Mouse (Mus musculus): ENCODE data around the gene Sox4. TPM values are rescaled to one million over a fixed set of nuclear protein-coding genes. Genes with fewer than 3 reads are reported as not detected.

Sox4 gene
- polyA plus RNA-seq, 1 experiment from 2014 or later, result 161 TPM

DNA sequence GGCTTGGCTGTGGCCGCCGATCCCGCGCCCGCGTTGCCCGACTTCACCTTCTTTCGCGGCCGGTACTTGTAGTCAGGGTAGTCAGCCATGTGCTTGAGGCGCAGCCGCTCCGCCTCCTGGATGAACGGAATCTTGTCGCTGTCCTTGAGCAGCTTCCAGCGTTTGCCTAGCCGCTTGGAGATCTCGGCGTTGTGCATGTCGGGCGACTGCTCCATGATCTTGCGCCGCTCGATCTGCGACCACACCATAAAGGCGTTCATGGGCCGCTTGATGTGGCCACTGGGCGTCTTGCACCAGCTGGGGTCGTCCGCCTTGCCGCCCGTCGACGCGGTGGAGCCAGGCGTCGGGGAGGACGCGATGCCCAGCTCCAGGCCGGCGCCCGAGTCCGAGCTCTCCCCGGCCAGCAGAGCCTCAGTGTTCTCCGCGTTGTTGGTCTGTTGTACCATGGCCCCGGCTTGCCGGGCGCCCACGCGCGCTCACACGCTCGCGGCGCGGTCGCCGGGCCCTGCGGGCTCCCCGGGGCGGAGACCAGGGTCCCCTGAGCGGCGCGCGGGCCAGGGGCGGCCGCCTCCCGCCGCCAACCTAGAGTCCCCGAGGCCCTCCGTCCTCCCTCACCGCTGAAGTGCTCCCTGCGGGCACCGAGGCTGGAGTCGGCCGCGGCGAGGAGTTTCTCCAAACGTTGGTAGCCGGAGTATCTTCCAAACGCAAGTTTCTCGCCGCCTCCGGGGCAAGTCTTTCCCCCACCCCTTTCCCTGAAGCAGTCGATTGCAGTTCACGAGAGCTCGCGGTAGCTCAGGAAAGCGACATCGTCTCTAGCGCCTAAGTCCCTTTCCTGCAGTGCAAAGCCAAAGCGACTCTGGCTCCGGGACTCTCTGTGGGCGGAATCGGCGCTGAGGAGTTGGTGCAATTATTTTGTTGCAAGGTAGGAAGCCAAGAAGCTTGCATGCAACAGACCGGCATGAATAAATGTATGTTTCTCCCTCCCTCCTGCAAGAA lies 639 bp downstream of the Sox4 start:
- Histone ChIP-seq H3K9ac (peak overlapping the region; percentile 100), H3K4me1 (replicated peaks) (peaks cover 22% of the 10 kb centered on the region), H3K27ac (replicated peaks) (peak overlapping the region; percentile 99), H3K4me3 (peak overlapping the region; percentile 100), H3K4me2 (peak overlapping the region; percentile 57), H3K36me3 (peaks cover 7% of the 10 kb centered on the region; the same call in 1 of the 2 replicates), H3K27me3 (no peaks in the 10 kb centered on the region), H3K9me3 (no peaks in the 10 kb centered on the region)
- ATAC-seq (ENCODE audit: low read depth), result peak; percentile 34
- WGBS, result under 1% methylated on average over 98 of the region's 98 CpGs

DNA sequence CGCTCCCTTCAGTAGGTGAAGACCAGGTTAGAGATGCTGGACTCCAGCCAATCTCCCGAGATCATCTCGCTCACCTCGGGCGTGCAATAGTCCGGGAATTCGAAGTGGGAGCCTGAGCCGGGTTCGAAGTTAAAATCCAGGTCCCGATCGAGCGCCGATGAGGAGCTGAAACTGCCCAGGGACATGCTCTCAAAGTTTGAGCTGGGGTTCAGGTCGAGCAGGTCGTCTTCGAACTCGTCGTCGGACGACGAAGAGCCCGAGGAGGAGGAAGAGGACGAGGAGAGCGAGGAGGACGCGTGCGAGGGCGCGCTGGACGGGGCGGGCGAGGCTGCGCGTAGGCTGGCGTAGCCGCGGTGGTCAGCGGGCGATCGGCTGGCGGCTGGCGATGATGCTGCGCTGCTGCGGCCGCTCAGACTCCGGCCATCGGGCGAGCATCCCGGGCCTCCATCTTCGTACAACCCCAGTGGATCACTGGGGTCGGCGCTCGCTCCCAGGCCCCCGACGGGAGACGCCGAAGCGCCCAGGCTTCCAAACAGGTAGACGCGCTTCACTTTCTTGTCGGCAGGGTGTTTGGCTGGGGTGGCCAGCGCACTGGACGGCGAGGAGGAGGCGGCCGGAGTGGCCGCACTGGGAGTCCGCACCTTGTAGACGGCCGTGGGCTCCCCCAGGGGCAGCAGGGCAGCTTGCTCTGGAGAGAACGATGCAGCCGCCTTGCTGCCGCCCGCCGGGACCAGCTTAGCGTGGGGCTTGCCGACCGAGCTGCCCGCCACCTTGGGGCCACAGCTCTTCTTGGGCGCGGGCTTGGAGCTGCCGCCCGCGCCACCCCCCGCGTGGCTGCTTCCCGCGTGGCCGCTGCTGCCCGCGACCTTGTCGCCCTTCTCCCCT lies 1.6 kb downstream of the Sox4 start:
- Histone ChIP-seq H3K4me2 (peak overlapping the region; percentile 57), H3K27ac (replicated peaks) (peak overlapping the region; percentile 99), H3K27me3 (no peaks in the 10 kb centered on the region), H3K4me1 (replicated peaks) (peaks cover 23% of the 10 kb centered on the region), H3K36me3 (peaks cover 7% of the 10 kb centered on the region; the same call in 1 of the 2 replicates), H3K9ac (peak overlapping the region; percentile 100), H3K9me3 (no peaks in the 10 kb centered on the region), H3K4me3 (peak overlapping the region; percentile 100)
- under 1% methylated on average over 92 of the region's 92 CpGs for WGBS
- ATAC-seq (ENCODE audit: low read depth), result no peak

DNA sequence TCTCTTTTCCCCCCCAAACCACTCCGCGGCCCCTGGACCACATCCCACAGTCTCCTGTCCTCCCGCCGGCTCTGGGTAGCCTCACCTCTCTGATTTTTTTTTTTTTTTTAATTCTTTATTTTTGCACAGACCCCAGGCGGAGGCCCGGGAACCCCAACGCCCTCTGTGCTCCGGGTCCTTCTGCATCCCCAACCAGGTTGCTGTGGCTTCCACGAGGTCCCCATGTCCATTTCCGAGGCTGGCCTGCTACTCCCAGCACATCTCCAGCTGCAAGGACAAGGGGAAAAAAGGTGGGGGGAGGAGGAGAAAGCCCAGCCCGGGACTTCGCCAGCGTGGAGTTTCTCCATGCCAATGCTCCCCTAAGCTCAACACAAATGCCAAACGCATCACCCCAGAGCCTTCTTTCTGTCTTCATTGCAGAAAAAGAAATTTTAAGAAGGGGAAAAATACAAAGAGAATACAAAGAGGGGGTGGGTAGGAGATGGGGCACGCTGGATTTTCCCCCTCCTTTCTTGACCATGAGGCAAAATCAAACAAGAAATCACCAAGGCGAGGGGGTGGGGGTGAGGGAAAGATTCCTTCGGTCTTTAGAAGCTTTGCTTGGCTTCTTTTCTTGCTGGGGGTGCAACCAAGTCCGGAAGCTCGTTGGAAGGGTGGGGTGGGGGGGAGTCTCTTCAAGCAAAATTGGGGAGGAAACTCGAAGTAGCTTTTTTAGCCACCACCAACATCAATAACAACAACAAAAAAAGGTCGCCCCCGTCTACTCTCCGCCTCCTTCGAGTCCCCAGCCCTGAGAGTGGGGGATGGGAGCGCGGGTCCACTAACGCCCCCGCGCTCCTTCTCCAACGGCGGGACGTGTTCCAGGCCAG lies 2.7 kb downstream of the Sox4 start:
- Histone ChIP-seq H3K9me3 (no peaks in the 10 kb centered on the region), H3K4me3 (peak overlapping the region; percentile 100), H3K4me2 (peak overlapping the region; percentile 57), H3K27ac (replicated peaks) (peak overlapping the region; percentile 99), H3K36me3 (peaks cover 7% of the 10 kb centered on the region; the same call in 1 of the 2 replicates), H3K9ac (peak overlapping the region; percentile 100), H3K27me3 (no peaks in the 10 kb centered on the region), H3K4me1 (replicated peaks) (peaks cover 30% of the 10 kb centered on the region)
- under 1% methylated on average over 32 of the region's 32 CpGs for WGBS
- no peak for ATAC-seq (ENCODE audit: low read depth)

DNA sequence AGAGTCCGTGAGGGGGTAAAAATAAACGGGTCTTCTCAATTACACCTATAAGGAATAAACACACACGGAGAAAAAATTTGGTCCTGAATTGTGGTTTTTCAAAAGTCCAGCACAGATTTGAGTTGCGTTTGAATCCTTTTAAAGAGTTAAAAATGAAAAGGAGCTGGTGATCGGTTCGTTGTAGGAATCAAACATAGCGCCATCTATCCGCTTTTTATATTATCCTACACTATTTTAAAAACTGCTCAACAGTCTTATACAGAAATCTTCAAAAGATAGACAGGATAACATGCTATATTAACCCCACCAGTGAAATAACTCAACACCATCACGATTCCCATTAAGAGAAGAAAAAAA lies 3.3 kb downstream of the Sox4 start:
- Histone ChIP-seq H3K4me1 (replicated peaks) (peaks cover 30% of the 10 kb centered on the region), H3K9me3 (no peaks in the 10 kb centered on the region), H3K36me3 (peaks cover 11% of the 10 kb centered on the region; the same call in 1 of the 2 replicates), H3K4me3 (peak overlapping the region; percentile 100), H3K4me2 (peak overlapping the region; percentile 57), H3K27ac (replicated peaks) (peak overlapping the region; percentile 99), H3K27me3 (no peaks in the 10 kb centered on the region), H3K9ac (peak overlapping the region; percentile 100)
- no peak for ATAC-seq (ENCODE audit: low read depth)
- under 1% methylated on average over 9 of the region's 9 CpGs for WGBS

DNA sequence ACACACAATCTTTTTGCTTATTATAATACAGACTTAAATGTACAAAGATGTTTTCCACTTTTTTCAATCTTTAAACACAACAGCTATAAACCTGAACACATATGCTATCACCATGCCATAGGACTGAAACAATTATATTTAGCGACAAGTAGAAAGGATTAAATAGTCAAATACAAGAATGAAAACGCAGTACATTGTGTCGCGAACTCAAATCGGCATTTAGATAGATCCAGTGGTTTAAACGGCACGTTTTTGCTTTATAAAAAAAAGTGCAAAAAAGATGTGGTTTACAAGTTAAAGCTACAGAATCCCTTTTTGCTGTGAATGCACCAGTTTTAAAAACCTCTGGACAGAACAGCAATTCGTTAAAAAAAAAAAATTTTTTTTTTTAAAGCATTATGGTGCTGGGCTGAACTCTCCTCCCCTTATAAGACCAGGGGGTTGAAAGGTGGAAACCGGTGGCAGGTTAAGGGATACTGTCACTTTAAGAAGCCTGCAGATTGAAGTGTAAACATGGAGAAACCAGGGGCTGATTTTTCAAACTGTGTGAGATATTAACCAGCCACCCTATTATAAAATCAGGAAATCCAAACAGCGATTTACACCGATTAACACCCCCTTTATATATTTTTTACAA lies 4.1 kb downstream of the Sox4 start:
- Histone ChIP-seq H3K9ac (peak overlapping the region; percentile 100), H3K27ac (replicated peaks) (peak overlapping the region; percentile 93), H3K4me2 (peak overlapping the region; percentile 67), H3K9me3 (no peaks in the 10 kb centered on the region), H3K27me3 (no peaks in the 10 kb centered on the region), H3K4me1 (replicated peaks) (peaks cover 26% of the 10 kb centered on the region), H3K36me3 (peaks cover 11% of the 10 kb centered on the region; the same call in 1 of the 2 replicates), H3K4me3 (peak overlapping the region; percentile 100)
- ATAC-seq (ENCODE audit: low read depth), result no peak
- WGBS, result 4% methylated on average over 11 of the region's 11 CpGs

DNA sequence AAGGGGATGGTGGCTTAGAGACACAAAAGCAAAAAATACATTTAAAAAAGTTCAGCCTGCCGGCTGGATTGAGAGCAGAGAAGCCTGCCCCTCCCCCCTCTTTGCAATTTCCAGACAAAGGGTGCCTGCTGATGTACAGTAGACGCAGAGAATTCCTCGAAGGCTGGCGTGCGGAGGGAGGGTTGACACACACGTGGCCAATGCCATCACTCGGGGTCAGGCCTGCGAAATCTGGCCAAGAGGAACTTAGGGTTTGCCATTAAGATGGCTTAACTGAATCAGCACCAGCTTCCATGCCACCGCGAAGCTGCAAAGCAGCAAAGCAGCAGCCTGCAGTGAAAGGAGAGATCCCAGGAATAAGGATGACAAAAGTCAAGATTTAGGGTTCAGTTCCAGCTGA lies 5.0 kb downstream of the Sox4 start:
- no peaks in the 10 kb centered on the region for H3K27me3 ChIP-seq
- no peak for ATAC-seq (ENCODE audit: low read depth)
- WGBS, result 2% methylated on average over 10 of the region's 10 CpGs

DNA sequence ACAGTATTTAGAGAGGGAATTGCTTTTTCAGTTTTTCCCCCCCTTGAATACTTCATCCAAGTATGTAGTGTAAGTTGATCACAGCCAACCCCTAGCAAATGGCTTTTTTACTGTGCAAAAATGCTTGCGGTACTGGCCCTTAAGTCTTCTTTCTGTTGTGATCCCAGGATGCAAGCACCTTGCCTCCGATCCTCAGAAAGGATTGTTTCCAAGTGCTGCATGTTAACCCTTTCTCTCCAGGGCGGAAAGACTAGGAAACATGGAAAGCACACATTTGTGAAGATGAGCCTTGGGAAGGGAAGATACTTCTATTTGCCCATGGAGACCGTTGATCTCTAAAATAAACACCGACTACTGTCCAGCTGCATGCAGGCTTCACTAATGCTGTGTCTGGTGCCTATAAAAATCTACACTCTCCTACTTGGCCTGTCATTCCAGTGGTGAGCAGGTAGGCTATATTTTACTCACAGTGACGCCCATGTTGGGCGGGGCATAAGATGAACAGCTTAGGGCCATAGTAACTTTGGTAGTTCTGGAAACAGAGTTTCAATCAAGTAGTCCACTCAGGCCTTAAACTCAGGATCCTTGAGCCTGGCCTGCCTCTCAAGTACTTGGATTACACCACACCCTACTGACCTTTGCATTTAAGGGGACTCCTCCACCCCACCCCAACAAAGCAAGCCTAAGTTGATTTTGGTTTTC lies 5.6 kb downstream of the Sox4 start:
- H3K4me2 ChIP-seq, result peak overlapping the region; percentile 67
- 0 out of 2 replicates have a peak, but pooled peaks have one; percentile 10 for ATAC-seq (ENCODE audit: low read depth)
- H3K9me3 ChIP-seq, result no peaks in the 10 kb centered on the region
- H3K27me3 ChIP-seq, result no peaks in the 10 kb centered on the region
- peak overlapping the region; percentile 100 for H3K9ac ChIP-seq
- peaks cover 11% of the 10 kb centered on the region; the same call in 1 of the 2 replicates for H3K36me3 ChIP-seq
- H3K4me3 ChIP-seq, result peak overlapping the region; percentile 100
- H3K27ac ChIP-seq (replicated peaks), result peak overlapping the region; percentile 93
- 12% methylated on average over 7 of the region's 7 CpGs for WGBS
- H3K4me1 ChIP-seq (replicated peaks), result peaks cover 27% of the 10 kb centered on the region

More for the DNA sequence above, 5.0 kb downstream of the Sox4 start:
- peaks cover 11% of the 10 kb centered on the region; the same call in 1 of the 2 replicates for H3K36me3 ChIP-seq
- peaks cover 26% of the 10 kb centered on the region for H3K4me1 ChIP-seq (replicated peaks)
- H3K4me2 ChIP-seq, result peak overlapping the region; percentile 67
- H3K27ac ChIP-seq (replicated peaks), result peak overlapping the region; percentile 93
- no peaks in the 10 kb centered on the region for H3K9me3 ChIP-seq
- peak overlapping the region; percentile 100 for H3K4me3 ChIP-seq
- H3K9ac ChIP-seq, result peak overlapping the region; percentile 100

DNA sequence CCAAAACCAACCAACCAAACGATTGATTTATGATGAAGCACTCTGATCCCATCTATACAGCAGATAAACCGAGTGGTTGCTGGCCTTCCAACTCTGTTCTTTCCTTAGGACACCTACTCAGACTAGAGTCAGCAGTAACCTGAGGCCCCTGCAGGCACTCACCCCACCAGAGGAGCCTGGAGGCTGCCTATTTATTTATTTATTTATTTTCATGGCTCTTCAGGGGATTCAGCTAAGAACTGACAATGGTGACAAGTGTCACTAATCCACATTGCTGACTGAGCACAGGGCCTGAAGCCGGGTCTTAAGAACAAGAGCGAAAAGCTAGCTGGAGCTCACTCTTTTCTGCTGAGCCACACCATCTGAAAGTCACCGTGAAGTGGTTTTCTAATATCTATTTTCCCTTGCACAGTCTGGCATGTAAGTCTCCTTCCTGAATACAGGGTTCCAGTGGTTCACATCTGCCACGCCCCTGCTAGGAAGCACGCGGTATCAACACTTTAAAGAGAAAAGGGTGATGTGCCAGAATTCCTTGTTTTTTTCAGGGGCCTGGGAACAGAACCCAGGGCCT lies 6.9 kb downstream of the Sox4 start:
- H3K4me3 ChIP-seq, result no peak overlapping the region
- H3K27ac ChIP-seq (replicated peaks), result peak overlapping the region; percentile 93
- ATAC-seq (ENCODE audit: low read depth), result no peak
- peak overlapping the region; percentile 100; the same call in 1 of the 2 replicates for H3K9ac ChIP-seq
- peaks cover 39% of the 10 kb centered on the region for H3K4me1 ChIP-seq (replicated peaks)
- H3K36me3 ChIP-seq, result peaks cover 11% of the 10 kb centered on the region; the same call in 1 of the 2 replicates
- peak overlapping the region; percentile 67 for H3K4me2 ChIP-seq
- H3K27me3 ChIP-seq, result no peaks in the 10 kb centered on the region
- no peaks in the 10 kb centered on the region for H3K9me3 ChIP-seq
- 43% methylated on average over 8 of the region's 8 CpGs for WGBS

DNA sequence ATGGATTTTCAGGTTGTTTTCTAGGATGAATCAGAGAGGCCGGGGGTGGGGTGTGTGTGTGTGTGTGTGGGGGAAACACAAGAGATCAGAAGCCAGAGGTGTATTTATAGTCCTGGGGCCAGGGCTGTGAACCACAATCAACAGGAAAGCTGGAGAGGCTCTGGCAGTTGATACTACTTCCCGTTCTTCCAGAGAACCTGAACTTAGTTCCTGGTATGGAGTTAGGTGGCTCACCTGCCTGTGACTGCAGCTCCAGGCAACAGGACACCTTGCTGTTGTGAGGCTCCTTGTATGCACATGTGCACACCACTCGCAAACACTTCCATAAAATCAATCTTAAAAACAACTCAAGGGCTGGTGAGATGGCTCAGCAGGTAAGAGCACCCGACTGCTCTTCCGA lies 7.8 kb downstream of the Sox4 start:
- Histone ChIP-seq H3K4me1 (replicated peaks) (peaks cover 39% of the 10 kb centered on the region), H3K9me3 (no peaks in the 10 kb centered on the region), H3K9ac (no peak overlapping the region), H3K27ac (replicated peaks) (no peak overlapping the region), H3K4me3 (no peak overlapping the region), H3K36me3 (peaks cover 11% of the 10 kb centered on the region; the same call in 1 of the 2 replicates), H3K27me3 (no peaks in the 10 kb centered on the region), H3K4me2 (no peak overlapping the region)
- 94% methylated on average over 5 of the region's 5 CpGs for WGBS
- ATAC-seq (ENCODE audit: low read depth), result no peak

DNA sequence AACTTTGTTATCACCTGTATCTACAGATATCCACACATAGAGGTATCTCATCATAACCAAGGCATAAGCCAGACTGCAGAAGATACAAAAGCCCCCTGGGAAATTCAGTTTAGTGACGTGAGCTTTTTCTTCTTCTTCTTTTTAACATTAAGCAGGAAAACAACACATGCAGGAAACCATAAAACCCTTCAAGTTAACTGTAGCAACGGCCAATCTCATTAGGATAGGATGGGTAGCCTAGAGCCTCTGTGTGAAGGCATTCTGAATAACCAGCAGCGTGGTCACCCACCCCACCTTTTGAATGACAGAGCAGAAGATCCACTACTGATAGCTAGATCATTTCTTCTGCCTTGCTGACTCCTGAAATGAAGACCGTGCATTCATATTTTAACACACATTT lies 10.6 kb downstream of the Sox4 start:
- H3K36me3 ChIP-seq, result peaks cover 4% of the 10 kb centered on the region; the same call in 1 of the 2 replicates
- H3K27me3 ChIP-seq, result no peaks in the 10 kb centered on the region
- H3K4me1 ChIP-seq (replicated peaks), result peaks cover 30% of the 10 kb centered on the region
- ATAC-seq (ENCODE audit: low read depth), result no peak
- H3K4me2 ChIP-seq, result no peak overlapping the region
- WGBS, result 51% methylated on average over 4 of the region's 4 CpGs
- H3K27ac ChIP-seq (replicated peaks), result no peak overlapping the region
- no peak overlapping the region for H3K4me3 ChIP-seq
- H3K9me3 ChIP-seq, result no peaks in the 10 kb centered on the region
- H3K9ac ChIP-seq, result no peak overlapping the region
